Mouse (Mus musculus): ENCODE results near the gene Gm10681.
"Not testable (repeated sequence)": the region's sequence is repeated elsewhere in the genome, so short reads cannot be mapped to it uniquely, and the experiment has no call there.

- not testable (repeated sequence) for TF ChIP-seq POLR2A (IDR thresholded peaks at IDR 0.05; ENCODE audit: borderline replicate concordance, extremely low read depth, low read depth, low read length); CTCF (IDR thresholded peaks at IDR 0.05; ENCODE audit: insufficient read depth, low read length)
Observed at GRCm38 (mm10) chr3:98564894-98565293, 23.7 kb downstream of the Gm10681 start.

Data from lung, adult 2 months (tissue).